Mouse (Mus musculus) heart, postnatal 14 days (tissue): ENCODE measurements around the gene Rabl3. TPM values are rescaled to one million over a fixed set of nuclear protein-coding genes. Genes with fewer than 3 reads are reported as not detected.

Experiments used
- DNase-seq, 2 experiments: peaks; one replicate each; pipeline ENCODE4 v3.0.0; 2021 to 2022
- intact Hi-C: fragments of 180-260 bp; cut with DNase I; formaldehyde crosslinking; loops from one replicate; pipeline ENCODE4 v1.15.1; 2025
- long read RNA-seq, 2 experiments: library from polyadenylated mRNA; stranded (forward); transcript quantifications; one replicate each; pipeline ENCODE4 v2.0.0; 2021
- total RNA-seq, 2 experiments: library from RNA; stranded (reverse); gene quantifications; 2 replicates each; pipeline ENCODE4 v1.2.3; 2021

Gene Rabl3
- total RNA-seq: 1 to 10 TPM; 7.6 to 8.6 TPM
- long read RNA-seq, experiment 1, transcript Rabl3-201 (8 exons, 2,031 nt): major isoform, 8 of 10 reads
- long read RNA-seq, experiment 1, partial matches to known transcripts: 1 of 10 reads
- long read RNA-seq, experiment 1, other reads (novel, unspliced or antisense): 1 of 10 reads
- long read RNA-seq, experiment 2, transcript Rabl3-201 (8 exons, 2,031 nt): major isoform, 14 of 15 reads
- long read RNA-seq, experiment 2, partial matches to known transcripts: 1 of 15 reads
- long read RNA-seq, experiment 2, other reads (novel, unspliced or antisense): 0 of 15 reads

- DNase-seq: peak; percentile 95 to 97
- intact Hi-C loops: loop anchor here (5.0 to 10.0 kb wide), 2 partner anchors 112 to 405 kb away; partner anchors contain the start of gene Ndufb4
Measured at GRCm38 (mm10) chr16:37539611-37540580, at the start of gene Rabl3, which contains the start of gene Gtf2e1. Gene Rabl3, plus strand, starts transcription at chr16:37539885. Gene Gtf2e1, minus strand, starts transcription at chr16:37539789.

DNA sequence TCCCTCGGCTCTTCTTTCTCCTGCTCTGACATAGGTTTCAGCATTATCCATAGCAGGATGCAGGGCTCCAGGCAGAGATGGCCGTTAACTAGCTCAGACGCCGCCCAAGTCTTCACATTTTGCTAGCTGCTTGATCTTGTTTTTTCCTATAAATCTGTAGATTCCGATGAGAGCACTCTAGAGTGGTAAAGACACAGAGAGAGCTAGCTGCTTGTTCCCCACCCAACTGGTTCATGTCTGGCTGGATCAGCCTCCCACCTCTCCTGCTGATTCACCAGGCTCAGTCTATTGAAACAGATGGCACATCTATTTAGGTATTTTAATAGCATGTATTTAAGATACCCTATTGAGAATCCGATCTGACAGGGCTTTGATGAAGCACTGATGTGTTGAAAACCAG lies 44.7 kb upstream of the Rabl3 start:
- no peak for DNase-seq
- intact Hi-C loops: no loop called here

DNA sequence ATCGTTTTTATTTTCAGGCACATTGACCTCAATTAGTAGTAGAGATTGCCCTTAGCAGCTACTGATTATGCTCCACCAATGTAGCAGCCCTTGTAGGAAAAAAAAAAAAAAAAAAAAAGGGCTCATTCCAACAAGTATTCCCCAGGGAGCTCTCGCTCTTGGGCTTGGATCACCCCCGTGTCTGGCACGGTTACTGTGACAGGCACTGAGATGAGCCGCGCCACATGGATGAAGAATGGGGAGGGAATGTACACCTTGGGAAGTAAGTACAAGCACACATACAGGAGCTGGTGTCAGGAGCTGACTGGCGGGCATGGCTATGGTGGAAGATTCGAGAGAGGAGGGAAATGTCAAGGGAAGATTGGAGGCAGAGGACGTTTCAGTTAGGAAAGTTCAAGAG lies 41.1 kb upstream of the Rabl3 start:
- intact Hi-C loops: no loop called here
- no peak for DNase-seq

- DNase-seq: no peak
- intact Hi-C loops: no loop called here
Measured at GRCm38 (mm10) chr16:37504517-37504916, 35.2 kb upstream of the Rabl3 start.

DNA sequence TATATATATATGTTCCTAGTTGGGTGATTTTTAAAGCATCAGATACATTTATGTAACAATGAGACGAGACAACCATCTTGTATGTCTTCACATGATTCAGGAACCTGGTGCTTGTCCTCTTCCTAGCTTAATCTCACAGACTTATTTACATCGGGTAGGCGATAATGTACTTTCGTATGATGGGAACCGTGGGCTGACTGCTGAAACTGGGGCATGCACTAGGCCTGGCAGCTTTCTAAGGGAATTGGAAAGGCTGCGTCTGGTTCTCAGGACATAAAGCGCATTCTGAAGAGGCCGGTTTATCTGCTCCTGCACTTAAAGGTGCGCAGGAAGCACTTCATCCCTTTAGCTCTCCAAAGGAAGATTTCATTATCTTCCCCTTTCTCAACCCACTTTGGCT lies 32.9 kb upstream of the Rabl3 start:
- intact Hi-C loops: no loop called here
- no peak for DNase-seq

DNA sequence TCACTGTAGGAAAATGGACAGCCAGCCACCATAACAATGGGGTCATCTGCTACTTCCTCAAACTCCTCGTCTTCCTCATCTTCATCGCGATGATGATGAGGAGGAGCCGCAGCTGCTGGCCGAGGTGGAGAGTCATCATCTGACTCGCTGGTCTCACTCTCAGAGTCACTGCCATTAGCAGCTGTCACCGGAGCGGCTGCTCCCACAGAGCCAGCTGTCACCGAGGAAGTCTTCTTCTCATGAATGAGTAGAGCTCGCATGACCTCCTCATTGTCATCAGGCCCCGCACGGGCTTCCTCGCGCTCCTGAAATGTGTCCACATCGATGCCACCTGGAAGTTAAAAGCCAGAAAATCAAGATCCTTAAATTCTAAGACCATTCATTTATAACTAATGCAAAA lies 28.2 kb upstream of the Rabl3 start:
- intact Hi-C loops: no loop called here
- no peak for DNase-seq

- DNase-seq: no peak
- intact Hi-C loops: no loop called here
Measured at GRCm38 (mm10) chr16:37514644-37515043, 25.0 kb upstream of the Rabl3 start.

DNA sequence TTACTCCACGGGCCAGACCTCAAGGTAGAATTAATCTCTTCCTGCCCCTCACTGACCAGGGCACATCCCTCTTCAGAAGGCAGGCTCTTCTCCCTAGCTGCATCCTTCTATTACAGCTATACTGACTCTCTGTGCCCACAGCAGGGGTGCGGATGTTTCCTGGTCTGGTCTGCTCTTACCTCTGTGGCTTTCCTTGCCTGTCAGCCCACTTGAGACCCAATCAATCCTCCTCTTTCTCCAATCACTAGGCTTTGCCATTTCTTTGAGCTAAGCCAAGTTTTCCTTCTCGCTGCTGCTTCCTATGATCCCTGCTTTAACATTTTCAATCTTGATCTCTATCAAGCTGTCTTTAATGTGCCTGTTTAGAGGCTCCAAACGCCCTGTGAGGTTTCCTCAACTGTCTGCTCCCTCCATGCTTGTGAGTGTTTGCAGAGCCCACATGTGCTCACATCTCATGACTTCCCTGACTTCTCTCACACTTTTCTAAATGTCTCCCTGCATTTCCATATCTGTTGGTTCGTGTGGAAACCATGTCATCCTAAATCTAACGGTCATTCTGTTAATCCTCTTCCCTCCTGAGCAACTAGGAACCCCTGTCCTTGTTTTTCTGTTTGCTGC lies 23.2 kb upstream of the Rabl3 start:
- DNase-seq: no peak

GRCm38 (mm10) chr16:37517596-37518211 lies 22.0 kb upstream of the Rabl3 start:
- DNase-seq: no peak
- intact Hi-C loops: no loop called here

More for the DNA sequence above, 23.2 kb upstream of the Rabl3 start:
- intact Hi-C loops: no loop called here

DNA sequence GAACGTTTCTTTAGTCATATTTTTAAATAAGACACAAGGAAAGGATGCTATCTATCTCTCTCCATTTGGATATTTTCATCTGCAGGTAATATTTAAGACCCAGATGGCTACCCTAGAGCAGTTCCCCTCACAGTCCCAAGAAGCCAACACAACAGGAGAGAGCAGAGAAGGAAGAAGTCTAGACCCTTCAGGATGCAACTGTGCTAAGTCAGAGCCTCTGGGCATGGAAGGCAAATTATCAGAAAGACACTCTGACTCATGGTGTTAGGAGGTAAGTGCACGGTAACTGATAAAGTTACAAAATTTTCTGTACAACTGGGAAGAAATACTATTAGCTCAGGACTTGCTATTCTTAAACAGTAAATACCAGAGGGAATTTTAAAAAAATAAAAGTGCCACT lies 21.0 kb upstream of the Rabl3 start:
- intact Hi-C loops: no loop called here

GRCm38 (mm10) chr16:37519721-37520120 lies 20.0 kb upstream of the Rabl3 start:
- DNase-seq: no peak
- intact Hi-C loops: no loop called here

More for the DNA sequence above, 21.0 kb upstream of the Rabl3 start:
- no peak for DNase-seq

GRCm38 (mm10) chr16:37520190-37521040 lies 19.3 kb upstream of the Rabl3 start:
- DNase-seq: no peak
- intact Hi-C loops: no loop called here

DNA sequence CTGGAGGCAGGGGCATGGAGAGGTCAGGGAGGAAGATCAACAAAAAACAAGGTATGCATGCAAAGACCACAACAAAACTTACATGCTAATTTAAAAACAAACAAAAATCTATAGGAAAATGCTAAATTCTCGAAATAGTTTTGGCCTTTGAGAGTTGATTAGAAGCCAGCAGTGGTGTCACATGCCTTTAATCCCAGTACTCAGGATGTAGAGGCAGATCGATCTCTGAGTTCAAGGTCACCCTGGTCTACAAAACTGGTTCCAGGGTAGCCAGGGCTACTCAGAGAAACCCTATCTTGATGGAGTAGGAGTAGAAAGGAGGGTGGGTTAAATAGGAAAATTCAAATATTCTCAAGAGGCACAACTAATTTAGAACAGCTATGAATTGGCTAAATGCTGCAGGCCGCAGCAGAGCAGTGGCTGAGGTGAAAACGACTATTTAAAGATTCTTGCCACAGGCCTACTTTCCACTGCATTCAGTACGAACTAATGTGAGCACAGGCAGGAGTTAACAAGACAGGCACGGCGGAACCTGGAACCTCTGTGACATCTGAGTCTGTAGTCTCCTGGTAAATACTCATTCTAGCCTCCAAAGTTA lies 17.5 kb upstream of the Rabl3 start:
- DNase-seq: no peak

DNA sequence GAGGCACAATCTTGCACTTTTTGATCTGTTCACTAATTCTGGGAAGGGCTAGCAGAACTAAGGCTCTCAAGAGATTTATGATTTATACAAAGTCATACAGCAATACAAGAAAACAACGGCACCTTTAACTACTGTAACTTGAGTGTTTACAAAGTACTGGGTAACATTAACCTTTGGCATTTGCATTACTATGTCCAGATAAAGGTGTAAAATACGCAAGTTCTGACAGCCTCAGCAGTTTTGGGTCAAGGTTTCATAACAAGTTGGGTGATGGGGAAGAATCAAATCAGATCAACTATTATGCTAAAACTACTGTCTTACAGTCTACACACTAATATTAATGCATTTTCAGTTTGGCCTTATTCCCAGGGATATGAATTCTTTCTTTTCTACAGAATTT lies 14.6 kb upstream of the Rabl3 start:
- intact Hi-C loops: no loop called here
- DNase-seq: no peak

More for the DNA sequence above, 17.5 kb upstream of the Rabl3 start:
- intact Hi-C loops: no loop called here

GRCm38 (mm10) chr16:37526688-37527223 lies 12.9 kb upstream of the Rabl3 start:
- intact Hi-C loops: no loop called here
- no peak for DNase-seq

DNA sequence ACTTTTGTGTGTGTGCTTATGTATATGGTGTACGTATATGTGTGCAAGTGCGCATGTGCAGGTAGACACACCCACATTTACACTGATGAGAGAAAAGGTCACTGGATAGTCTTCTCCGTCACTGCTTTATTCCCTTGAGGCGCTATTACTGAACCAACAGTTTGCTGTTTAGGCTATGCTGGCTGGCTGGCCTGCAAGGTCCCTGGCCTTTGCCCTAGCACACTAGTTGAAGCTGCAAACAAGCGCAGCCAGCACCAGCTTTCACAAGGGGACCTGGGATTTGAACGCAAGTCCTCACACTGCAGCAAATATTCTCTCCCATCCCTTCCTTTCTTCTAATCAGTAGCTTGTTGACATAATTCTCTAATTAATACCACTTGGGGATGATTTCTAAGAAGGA lies 9.5 kb upstream of the Rabl3 start:
- intact Hi-C loops: no loop called here

DNA sequence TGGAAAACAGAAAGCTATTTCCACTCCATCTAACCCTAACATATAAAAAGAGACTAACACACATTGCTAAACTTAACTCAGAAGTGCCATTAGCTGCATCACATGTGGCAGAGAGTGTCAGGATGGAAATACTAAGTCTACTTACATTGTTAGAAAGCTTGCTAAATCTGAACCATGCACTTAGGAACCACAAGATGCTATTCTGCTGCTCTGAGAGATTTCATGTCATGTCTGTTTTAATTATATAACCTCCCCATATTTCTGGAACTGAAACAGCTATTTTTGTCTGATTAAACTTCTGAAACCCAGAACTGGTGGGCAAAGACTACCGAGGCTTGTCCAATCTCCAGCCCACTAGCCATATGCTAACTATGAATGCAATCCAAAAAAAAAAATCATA lies 7.6 kb upstream of the Rabl3 start:
- intact Hi-C loops: no loop called here
- DNase-seq: no peak

More for the DNA sequence above, 9.5 kb upstream of the Rabl3 start:
- no peak for DNase-seq

DNA sequence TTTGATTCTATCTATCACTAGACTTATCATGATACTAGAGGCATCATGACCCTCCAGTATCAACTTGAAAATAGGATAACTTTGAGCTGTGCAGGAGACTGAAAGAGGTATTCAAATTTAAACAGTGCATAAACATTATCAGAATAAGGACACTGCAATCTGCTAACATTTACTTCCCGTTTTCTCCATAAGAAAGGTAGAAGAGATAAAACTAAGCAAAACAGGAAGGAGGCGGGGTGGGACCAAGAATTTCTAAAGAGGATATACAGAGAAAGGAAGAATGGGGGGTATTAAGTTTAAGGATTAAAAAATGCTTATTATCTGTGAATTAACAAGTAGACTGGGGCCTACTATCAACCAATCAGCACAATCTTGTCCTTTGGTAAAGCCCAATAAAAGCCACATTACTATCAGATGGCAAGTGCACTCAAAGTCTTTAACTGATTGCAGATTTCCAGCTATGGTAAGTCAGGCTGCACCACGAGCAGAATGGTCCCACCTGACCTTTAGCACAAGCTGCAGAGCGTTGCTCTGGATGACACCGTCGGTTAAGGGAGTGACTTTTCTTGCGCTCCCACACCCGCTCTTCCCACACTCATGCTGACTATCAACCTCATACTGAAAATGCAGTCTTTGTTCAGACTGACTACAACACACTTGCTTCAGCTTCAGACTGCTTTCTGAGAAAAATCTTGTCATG lies 6.2 kb upstream of the Rabl3 start:
- intact Hi-C loops: no loop called here
- no peak for DNase-seq
